Mouse (Mus musculus) liver, embryonic 11.5 days (tissue): ENCODE data around the gene Lmo3. TPM values are rescaled to one million over a fixed set of nuclear protein-coding genes. Genes with fewer than 3 reads are reported as not detected.

Experiments used
- ATAC-seq: fragments of 200-750 bp; cut with Nextera tagmentation; replicated peaks from 2 replicates; pipeline ENCODE4 v1.8.0; 2017; ENCODE audit warnings: moderate number of reproducible peaks, mild to moderate bottlenecking, moderate TSS enrichment, moderate library complexity; ENCODE audit not compliant: low FRiP score
- DNase-seq: peaks from one replicate; pipeline ENCODE4 v3.0.0-alpha.2; 2017; ENCODE audit warnings: low spot score
- H3K27ac ChIP-seq: fragments of 300-500 bp; sonication (generic); 2 replicates; pipeline ENCODE4 v1.5.1; 2014; ENCODE audit warnings: mild to moderate bottlenecking, low read depth, low read length, control low read depth
- H3K27me3 ChIP-seq: fragments of 300-500 bp; sonication (generic); replicated peaks from 2 replicates; pipeline ENCODE4 v1.6.1; 2014; ENCODE audit warnings: low read length, mixed read lengths; ENCODE audit not compliant: control insufficient read depth, insufficient read depth
- H3K36me3 ChIP-seq: fragments of 300-500 bp; sonication (generic); 2 replicates; pipeline ENCODE4 v1.6.1; 2014; ENCODE audit warnings: mild to moderate bottlenecking, low read length, moderate library complexity, mixed read lengths; ENCODE audit not compliant: control insufficient read depth, insufficient read depth
- H3K4me1 ChIP-seq: fragments of 300-500 bp; sonication (generic); replicated peaks from 2 replicates; pipeline ENCODE4 v1.6.1; 2014; ENCODE audit warnings: low read length, mixed read lengths; ENCODE audit not compliant: control insufficient read depth, insufficient read depth
- H3K4me2 ChIP-seq: fragments of 300-500 bp; sonication (generic); 2 replicates; pipeline ENCODE4 v1.6.1; 2014; ENCODE audit warnings: mild to moderate bottlenecking, control low read depth, moderate library complexity
- H3K4me3 ChIP-seq: fragments of 300-500 bp; sonication (generic); 2 replicates; pipeline ENCODE4 v1.5.1; 2014; ENCODE audit warnings: low read depth, low read length, control low read depth
- H3K9ac ChIP-seq: fragments of 300-500 bp; sonication (generic); 2 replicates; pipeline ENCODE4 v1.6.1; 2014; ENCODE audit warnings: low read depth, low read length, control low read depth
- H3K9me3 ChIP-seq: fragments of 300-500 bp; sonication (generic); 2 replicates; pipeline ENCODE4 v1.6.1; 2016; ENCODE audit warnings: low read length, inconsistent platforms, mixed read lengths; ENCODE audit not compliant: control insufficient read depth
- WGBS: fragments of 180-500 bp; shearing (Covaris S2); extraction: QIAGEN DNeasy Blood & Tissue Kit; methylation state at CpG from one replicate; pipeline ENCODE4 v1.1.7; 2014; 5-methylcytosine and 5-hydroxymethylcytosine counted together
- polyA plus RNA-seq: library from polyadenylated mRNA; unstranded; fragments of >200 nt; fragmentation: Nextera tagmentation; extraction: Ambion mirVana; gene quantifications from 2 replicates; pipeline ENCODE4 v1.2.1, GENCODE M21; 2014

Lmo3 gene
- polyA plus RNA-seq, 1 experiment from 2014 or later: 1.1 TPM

GRCm38 (mm10) chr6:138420536-138420891 lies 161.3 kb downstream of the Lmo3 start:
- Histone ChIP-seq H3K36me3 (no peaks in the 10 kb centered on the region), H3K9ac (no peak overlapping the region), H3K9me3 (no peaks in the 10 kb centered on the region), H3K4me1 (no peaks in the 10 kb centered on the region), H3K4me3 (no peak overlapping the region), H3K27me3 (peaks cover 23% of the 10 kb centered on the region), H3K27ac (no peak overlapping the region), H3K4me2 (peak overlapping the region; percentile 8)
- 9% methylated on average over 3 of the region's 3 CpGs for WGBS
- ATAC-seq (no peak), DNase-seq (no peak)

GRCm38 (mm10) chr6:138419871-138420535 lies 161.8 kb downstream of the Lmo3 start:
- H3K4me2 ChIP-seq: peak overlapping the region; percentile 8
- peaks cover 23% of the 10 kb centered on the region for H3K27me3 ChIP-seq
- H3K9me3 ChIP-seq: no peaks in the 10 kb centered on the region
- H3K4me3 ChIP-seq: no peak overlapping the region
- H3K9ac ChIP-seq: no peak overlapping the region
- ATAC-seq (no peak), DNase-seq (no peak)
- no peaks in the 10 kb centered on the region for H3K36me3 ChIP-seq
- no peaks in the 10 kb centered on the region for H3K4me1 ChIP-seq
- no peak overlapping the region for H3K27ac ChIP-seq
- WGBS: 62% methylated on average over 7 of the region's 8 CpGs

GRCm38 (mm10) chr6:138412075-138412474 lies 169.7 kb downstream of the Lmo3 start:
- H3K4me3 ChIP-seq: no peak overlapping the region
- H3K4me2 ChIP-seq: no peak overlapping the region
- ATAC-seq: no peak
- H3K27ac ChIP-seq: no peak overlapping the region
- no peaks in the 10 kb centered on the region for H3K9me3 ChIP-seq
- 78% methylated on average over 3 of the region's 3 CpGs for WGBS
- no peaks in the 10 kb centered on the region for H3K36me3 ChIP-seq
- no peak overlapping the region for H3K9ac ChIP-seq
- no peaks in the 10 kb centered on the region for H3K27me3 ChIP-seq
- no peaks in the 10 kb centered on the region for H3K4me1 ChIP-seq
- DNase-seq: no peak

GRCm38 (mm10) chr6:138402031-138402430 lies 179.7 kb downstream of the Lmo3 start:
- Histone ChIP-seq H3K27me3 (no peaks in the 10 kb centered on the region), H3K4me3 (no peak overlapping the region), H3K27ac (no peak overlapping the region), H3K4me1 (no peaks in the 10 kb centered on the region), H3K36me3 (no peaks in the 10 kb centered on the region), H3K9me3 (no peaks in the 10 kb centered on the region), H3K4me2 (no peak overlapping the region), H3K9ac (no peak overlapping the region)
- WGBS: 80% methylated on average over 6 of the region's 6 CpGs
- no peak for DNase-seq
- no peak for ATAC-seq

GRCm38 (mm10) chr6:138398836-138399235 lies 182.9 kb downstream of the Lmo3 start:
- Histone ChIP-seq H3K27ac (no peak overlapping the region), H3K4me1 (no peaks in the 10 kb centered on the region), H3K9me3 (no peaks in the 10 kb centered on the region), H3K4me2 (no peak overlapping the region), H3K27me3 (no peaks in the 10 kb centered on the region), H3K4me3 (no peak overlapping the region), H3K9ac (no peak overlapping the region), H3K36me3 (no peaks in the 10 kb centered on the region)
- 75% methylated on average over 1 of the region's 1 CpGs for WGBS
- DNase-seq (no peak), ATAC-seq (no peak)

- DNase-seq (no peak), ATAC-seq (no peak)
- H3K27me3 ChIP-seq: no peaks in the 10 kb centered on the region
- H3K9me3 ChIP-seq: no peaks in the 10 kb centered on the region
- H3K9ac ChIP-seq: no peak overlapping the region
- 79% methylated on average over 5 of the region's 5 CpGs for WGBS
- no peaks in the 10 kb centered on the region for H3K4me1 ChIP-seq
- H3K4me2 ChIP-seq: no peak overlapping the region
- H3K36me3 ChIP-seq: no peaks in the 10 kb centered on the region
- H3K27ac ChIP-seq: no peak overlapping the region
- no peak overlapping the region for H3K4me3 ChIP-seq
Measured at GRCm38 (mm10) chr6:138391085-138391484, 190.7 kb downstream of the Lmo3 start.

- Histone ChIP-seq H3K9me3 (no peaks in the 10 kb centered on the region), H3K4me3 (no peak overlapping the region), H3K27me3 (no peaks in the 10 kb centered on the region), H3K36me3 (no peaks in the 10 kb centered on the region), H3K9ac (no peak overlapping the region), H3K4me1 (no peaks in the 10 kb centered on the region), H3K4me2 (no peak overlapping the region), H3K27ac (no peak overlapping the region)
- DNase-seq: no peak
- no peak for ATAC-seq
- WGBS: 85% methylated on average over 18 of the region's 18 CpGs
Measured at GRCm38 (mm10) chr6:138388168-138388936, 193.4 kb downstream of the Lmo3 start.

GRCm38 (mm10) chr6:138383208-138383607 lies 198.6 kb downstream of the Lmo3 start:
- Histone ChIP-seq H3K4me2 (no peak overlapping the region), H3K4me3 (no peak overlapping the region), H3K27me3 (no peaks in the 10 kb centered on the region), H3K4me1 (no peaks in the 10 kb centered on the region), H3K9me3 (no peaks in the 10 kb centered on the region), H3K36me3 (no peaks in the 10 kb centered on the region), H3K9ac (no peak overlapping the region), H3K27ac (no peak overlapping the region)
- DNase-seq: no peak
- no peak for ATAC-seq
- 83% methylated on average over 1 of the region's 1 CpGs for WGBS

GRCm38 (mm10) chr6:138371176-138371575 lies 210.6 kb downstream of the Lmo3 start:
- WGBS: 69% methylated on average over 2 of the region's 2 CpGs
- Histone ChIP-seq H3K36me3 (no peaks in the 10 kb centered on the region), H3K9me3 (no peaks in the 10 kb centered on the region), H3K4me2 (no peak overlapping the region), H3K9ac (no peak overlapping the region), H3K4me3 (no peak overlapping the region), H3K27ac (no peak overlapping the region), H3K27me3 (no peaks in the 10 kb centered on the region), H3K4me1 (no peaks in the 10 kb centered on the region)
- DNase-seq: no peak
- no peak for ATAC-seq
